Mouse (Mus musculus) thymus, adult 2 months (tissue): ENCODE data around the gene Plxnd1. TPM values are rescaled to one million over a fixed set of nuclear protein-coding genes. Genes with fewer than 3 reads are reported as not detected.

Experiments used
- DNase-seq: peaks from one replicate; pipeline ENCODE4 v3.0.0; 2021
- H3K27ac ChIP-seq: fragments of 200-500 bp; 2 replicates; pipeline ENCODE4 v1.5.1; 2012; ENCODE audit warnings: low read length, control low read depth; ENCODE audit not compliant: control insufficient read depth, insufficient read depth
- H3K27me3 ChIP-seq: fragments of 200-500 bp; 2 replicates; pipeline ENCODE4 v1.6.1; 2012; ENCODE audit warnings: mild to moderate bottlenecking, low read length, moderate library complexity, mixed read lengths; ENCODE audit not compliant: control insufficient read depth, insufficient read depth
- H3K36me3 ChIP-seq: fragments of 200-500 bp; 2 replicates; pipeline ENCODE4 v1.6.1; 2012; ENCODE audit warnings: mild to moderate bottlenecking, low read length, moderate library complexity; ENCODE audit not compliant: control insufficient read depth, insufficient read depth
- H3K4me1 ChIP-seq: fragments of 200-500 bp; replicated peaks from 2 replicates; pipeline ENCODE4 v1.6.1; 2012; ENCODE audit warnings: low read length; ENCODE audit not compliant: control insufficient read depth, insufficient read depth
- H3K4me3 ChIP-seq: fragments of 200-500 bp; 2 replicates; pipeline ENCODE4 v1.5.1; 2012; ENCODE audit warnings: mild to moderate bottlenecking, low read length, control low read depth, moderate library complexity; ENCODE audit not compliant: control insufficient read depth, insufficient read depth
- CTCF ChIP-seq: fragments of 200-500 bp; IDR thresholded peaks from 2 replicates; pipeline ENCODE4 v1.5.1; 2012; ENCODE audit warnings: mild to moderate bottlenecking, control low read depth, low read length, moderate library complexity, borderline replicate concordance; ENCODE audit not compliant: control insufficient read depth, poor library complexity, insufficient read depth; ENCODE audit errors: extremely low read depth
- POLR2A ChIP-seq: fragments of 200-500 bp; IDR thresholded peaks from 2 replicates; pipeline ENCODE4 v1.6.1; 2012; ENCODE audit warnings: mild to moderate bottlenecking, low read length, control low read depth, moderate library complexity; ENCODE audit not compliant: control insufficient read depth, poor library complexity, insufficient read depth; ENCODE audit errors: extremely low read depth
- WGBS: fragments of 180-500 bp; shearing (Covaris S2); methylation state at CpG from one replicate; pipeline ENCODE4 v1.1.7; 2018; 5-methylcytosine and 5-hydroxymethylcytosine counted together
- polyA plus RNA-seq: library from polyadenylated mRNA; depleted of rRNA; stranded (reverse); fragments of >200 nt; gene quantifications from 2 replicates; pipeline ENCODE4 v1.2.3, GENCODE M21; 2012

The Plxnd1 gene
- polyA plus RNA-seq, 1 experiment, result 466 TPM

- DNase-seq, result no peak
- Histone ChIP-seq H3K27ac (no peak within 1 kb of the TSS), H3K27me3 (no peaks in the 10 kb centered on the region), H3K4me3 (no peak within 1 kb of the TSS), H3K4me1 (peaks cover 10% of the 10 kb centered on the region), H3K36me3 (no peaks in the 10 kb centered on the region)
- TF ChIP-seq POLR2A, result no peak
- TF ChIP-seq CTCF, result no peak
- 94% methylated on average over 5 of the region's 5 CpGs for whole genome bisulfite sequencing
These were observed 50.2 kb downstream of the Plxnd1 start, which contains the start of gene H1foo for GRCm38 (mm10) chr6:115944638-115945037. TSS of gene H1foo (plus strand) at chr6:115944938.

GRCm38 (mm10) chr6:115943498-115944427 lies 51.0 kb downstream of the Plxnd1 start:
- H3K36me3 ChIP-seq, result no peaks in the 10 kb centered on the region
- no peak overlapping the region for H3K4me3 ChIP-seq
- TF ChIP-seq POLR2A (no peak), CTCF (no peak)
- 91% methylated on average over 9 of the region's 9 CpGs for WGBS
- H3K27me3 ChIP-seq, result no peaks in the 10 kb centered on the region
- DNase-seq, result no peak
- peaks cover 10% of the 10 kb centered on the region for H3K4me1 ChIP-seq
- no peak overlapping the region for H3K27ac ChIP-seq

GRCm38 (mm10) chr6:115941128-115941527 lies 53.7 kb downstream of the Plxnd1 start:
- Histone ChIP-seq H3K27ac (no peak overlapping the region), H3K27me3 (no peaks in the 10 kb centered on the region), H3K4me3 (no peak overlapping the region), H3K4me1 (peaks cover 10% of the 10 kb centered on the region), H3K36me3 (no peaks in the 10 kb centered on the region)
- peak; percentile 20 for DNase-seq
- TF ChIP-seq POLR2A (no peak), CTCF (no peak)
- 12% methylated on average over 9 of the region's 12 CpGs for WGBS

- H3K27me3 ChIP-seq, result no peaks in the 10 kb centered on the region
- no peaks in the 10 kb centered on the region for H3K36me3 ChIP-seq
These were observed 54.2 kb downstream of the Plxnd1 start for GRCm38 (mm10) chr6:115940603-115941002.

GRCm38 (mm10) chr6:115938798-115939197 lies 56.0 kb downstream of the Plxnd1 start:
- no peak for TF ChIP-seq CTCF
- TF ChIP-seq POLR2A, result no peak

More at GRCm38 (mm10) chr6:115940603-115941002, 54.2 kb downstream of the Plxnd1 start:
- TF ChIP-seq POLR2A (no peak), CTCF (no peak)
- peaks cover 7% of the 10 kb centered on the region for H3K4me1 ChIP-seq
- DNase-seq, result no peak
- H3K4me3 ChIP-seq, result no peak overlapping the region
- H3K27ac ChIP-seq, result no peak overlapping the region
- 88% methylated on average over 1 of the region's 1 CpGs for WGBS

GRCm38 (mm10) chr6:115938011-115938410 lies 56.8 kb downstream of the Plxnd1 start:
- no peak overlapping the region for H3K27ac ChIP-seq
- DNase-seq, result no peak
- H3K27me3 ChIP-seq, result no peaks in the 10 kb centered on the region
- peaks cover 7% of the 10 kb centered on the region for H3K4me1 ChIP-seq
- no peaks in the 10 kb centered on the region for H3K36me3 ChIP-seq
- H3K4me3 ChIP-seq, result no peak overlapping the region
- WGBS, result 96% methylated on average over 2 of the region's 2 CpGs
- no peak for TF ChIP-seq POLR2A
- no peak for TF ChIP-seq CTCF

More at GRCm38 (mm10) chr6:115938798-115939197, 56.0 kb downstream of the Plxnd1 start:
- H3K4me1 ChIP-seq, result peaks cover 7% of the 10 kb centered on the region
- no peaks in the 10 kb centered on the region for H3K36me3 ChIP-seq
- DNase-seq, result no peak
- H3K27ac ChIP-seq, result no peak overlapping the region
- H3K27me3 ChIP-seq, result no peaks in the 10 kb centered on the region
- no peak overlapping the region for H3K4me3 ChIP-seq
- WGBS, result 91% methylated on average over 1 of the region's 1 CpGs
